Mouse (Mus musculus) lung, embryonic 16.5 days (tissue): Measurements from ENCODE around the gene Usp4. TPM values are rescaled to one million over a fixed set of nuclear protein-coding genes. Genes with fewer than 3 reads are reported as not detected.

ENCODE experiments used
- ATAC-seq: fragments of 200-750 bp; cut with Nextera tagmentation; 2 replicates; pipeline ENCODE4 v1.8.0; 2017; ENCODE audit warnings: low read depth, mild to moderate bottlenecking, moderate library complexity
- H3K27ac ChIP-seq: fragments of 300-500 bp; sonication (generic); 2 replicates; pipeline ENCODE4 v1.5.1; 2014; ENCODE audit warnings: mild to moderate bottlenecking, control low read depth, low read length
- H3K27me3 ChIP-seq: fragments of 300-500 bp; sonication (generic); 2 replicates; pipeline ENCODE4 v1.6.1; 2014; ENCODE audit warnings: low read depth, low read length, mixed read lengths; ENCODE audit not compliant: control insufficient read depth, insufficient read depth
- H3K36me3 ChIP-seq: fragments of 300-500 bp; sonication (generic); 2 replicates; pipeline ENCODE4 v1.6.1; 2014; ENCODE audit warnings: low read length; ENCODE audit not compliant: control insufficient read depth, insufficient read depth
- H3K4me1 ChIP-seq: fragments of 300-500 bp; sonication (generic); replicated peaks from 2 replicates; pipeline ENCODE4 v1.6.1; 2014; ENCODE audit warnings: low read length, mixed read lengths; ENCODE audit not compliant: control insufficient read depth, insufficient read depth
- H3K4me2 ChIP-seq: fragments of 300-500 bp; sonication (generic); 2 replicates; pipeline ENCODE4 v1.6.1; 2014; ENCODE audit warnings: low read depth, low read length, control low read depth
- H3K4me3 ChIP-seq: fragments of 300-500 bp; sonication (generic); 2 replicates; pipeline ENCODE4 v1.5.1; 2014; ENCODE audit warnings: mild to moderate bottlenecking, low read length, control low read depth
- H3K9ac ChIP-seq: fragments of 300-500 bp; sonication (generic); 2 replicates; pipeline ENCODE4 v1.6.1; 2014; ENCODE audit warnings: low read length, control low read depth
- H3K9me3 ChIP-seq: fragments of 300-500 bp; sonication (generic); 2 replicates; pipeline ENCODE4 v1.6.1; 2016; ENCODE audit warnings: low read length; ENCODE audit not compliant: control insufficient read depth
- whole genome bisulfite sequencing: fragments of 180-500 bp; shearing (Covaris S2); extraction: QIAGEN DNeasy Blood & Tissue Kit; methylation state at CpG from one replicate; pipeline ENCODE4 v1.1.7; 2014; 5-methylcytosine and 5-hydroxymethylcytosine counted together
- polyA plus RNA-seq: library from polyadenylated mRNA; unstranded; fragments of >200 nt; fragmentation: Nextera tagmentation; extraction: Ambion mirVana; gene quantifications from 2 replicates; pipeline ENCODE4 v1.2.1, GENCODE M21; 2015

Gene Usp4
- polyA plus RNA-seq, 1 experiment from 2014 or later, result 93.6 TPM

DNA sequence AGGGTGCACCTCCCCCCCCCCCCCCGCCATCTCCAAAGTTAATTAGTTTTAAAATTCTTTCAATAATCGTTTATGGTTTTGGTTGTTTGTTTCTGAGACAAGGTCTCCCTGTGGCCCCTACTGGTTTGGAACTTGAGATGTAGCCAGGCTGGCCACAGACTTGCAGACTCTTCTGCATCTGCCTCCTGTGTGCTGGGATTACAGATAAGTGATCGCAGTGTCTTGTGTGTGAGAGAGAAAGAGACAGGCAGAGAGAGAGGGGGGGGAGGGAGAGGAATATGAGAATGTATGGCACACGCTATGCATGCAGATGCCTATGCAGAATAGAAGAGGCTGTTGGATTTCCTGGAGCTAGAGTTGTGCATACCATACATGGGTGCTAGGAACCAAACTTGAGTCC, 2.1 kb downstream of the Usp4 start:
- H3K9me3 ChIP-seq, result no peaks in the 10 kb centered on the region
- no peak overlapping the region for H3K9ac ChIP-seq
- H3K4me3 ChIP-seq, result no peak overlapping the region
- H3K27ac ChIP-seq, result no peak overlapping the region
- 91% methylated on average over 4 of the region's 4 CpGs for WGBS
- ATAC-seq, result no peak
- H3K4me1 ChIP-seq, result peaks cover 11% of the 10 kb centered on the region
- H3K27me3 ChIP-seq, result no peaks in the 10 kb centered on the region
- H3K4me2 ChIP-seq, result no peak overlapping the region
- peaks cover 31% of the 10 kb centered on the region for H3K36me3 ChIP-seq

DNA sequence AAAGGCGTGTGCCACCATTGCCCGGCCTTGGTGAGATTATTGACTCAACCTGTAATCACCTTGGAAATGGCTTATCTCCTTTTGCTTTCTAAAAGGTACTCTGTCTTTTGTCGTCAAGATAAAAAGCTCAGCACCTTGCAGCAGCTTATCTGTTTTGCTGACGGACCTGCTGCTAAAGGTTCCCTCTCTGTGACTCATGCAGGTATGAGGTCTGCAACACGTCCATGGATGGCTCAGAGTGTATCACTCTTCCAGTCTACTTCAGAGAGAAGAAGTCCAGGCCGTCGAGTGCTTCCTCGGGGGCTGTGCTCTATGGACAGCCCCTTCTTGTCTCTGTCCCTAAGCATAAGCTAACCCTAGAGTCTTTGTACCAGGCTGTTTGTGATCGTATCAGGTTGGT, 30.6 kb downstream of the Usp4 start:
- H3K4me3 ChIP-seq, result no peak overlapping the region
- H3K27me3 ChIP-seq, result no peaks in the 10 kb centered on the region
- ATAC-seq, result no peak
- H3K9ac ChIP-seq, result no peak overlapping the region
- peaks cover 60% of the 10 kb centered on the region for H3K36me3 ChIP-seq
- 71% methylated on average over 9 of the region's 9 CpGs for WGBS
- no peak overlapping the region for H3K4me2 ChIP-seq
- no peaks in the 10 kb centered on the region for H3K4me1 ChIP-seq
- no peaks in the 10 kb centered on the region for H3K9me3 ChIP-seq
- no peak overlapping the region for H3K27ac ChIP-seq

DNA sequence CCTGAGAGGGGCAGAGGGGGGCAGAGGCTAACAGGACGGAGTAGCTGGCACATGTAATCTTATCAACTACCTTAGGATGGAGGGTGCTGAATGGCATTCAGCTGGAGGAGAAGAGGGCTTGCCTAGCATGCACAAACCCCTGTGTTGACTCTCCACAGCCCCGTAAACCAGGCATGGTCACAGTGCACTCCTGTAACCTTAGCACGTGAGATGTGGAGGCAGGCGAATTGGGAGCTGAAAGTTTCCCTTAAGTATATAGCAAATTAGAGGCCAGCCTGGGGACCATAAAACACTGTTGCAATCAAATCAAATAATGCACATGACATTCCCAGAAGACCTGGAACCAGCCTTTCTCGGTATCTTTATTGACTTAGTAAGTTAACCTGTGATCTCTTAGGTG, 31.1 kb downstream of the Usp4 start:
- Histone ChIP-seq H3K36me3 (peaks cover 57% of the 10 kb centered on the region), H3K9ac (no peak overlapping the region), H3K4me1 (no peaks in the 10 kb centered on the region), H3K4me3 (no peak overlapping the region), H3K27ac (no peak overlapping the region), H3K4me2 (no peak overlapping the region), H3K9me3 (no peaks in the 10 kb centered on the region), H3K27me3 (no peaks in the 10 kb centered on the region)
- ATAC-seq, result no peak
- WGBS, result 84% methylated on average over 5 of the region's 5 CpGs

DNA sequence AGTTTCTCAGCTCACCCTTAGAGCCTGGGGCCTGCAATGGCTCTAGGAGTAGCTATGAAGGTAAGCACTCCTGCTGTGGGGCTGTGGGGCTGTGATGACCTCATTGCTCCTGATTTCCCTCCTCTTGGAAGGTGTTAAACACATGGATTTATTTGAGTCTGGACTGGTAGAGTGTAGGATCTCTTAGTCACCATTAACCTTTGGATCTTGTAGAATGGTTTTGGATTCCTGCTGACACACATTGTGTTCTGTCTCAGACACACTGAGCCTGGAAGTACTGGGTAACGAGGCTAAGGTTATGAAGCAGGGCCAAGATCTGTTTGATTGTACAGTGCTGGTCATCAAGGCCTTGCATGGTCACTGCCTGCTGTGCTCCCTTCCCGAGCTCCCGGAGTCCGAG, 31.6 kb downstream of the Usp4 start:
- 89% methylated on average over 4 of the region's 4 CpGs for WGBS
- Histone ChIP-seq H3K9me3 (no peaks in the 10 kb centered on the region), H3K4me2 (no peak overlapping the region), H3K27me3 (no peaks in the 10 kb centered on the region), H3K4me3 (no peak overlapping the region), H3K9ac (no peak overlapping the region), H3K27ac (no peak overlapping the region), H3K4me1 (no peaks in the 10 kb centered on the region), H3K36me3 (peaks cover 57% of the 10 kb centered on the region)
- no peak for ATAC-seq

DNA sequence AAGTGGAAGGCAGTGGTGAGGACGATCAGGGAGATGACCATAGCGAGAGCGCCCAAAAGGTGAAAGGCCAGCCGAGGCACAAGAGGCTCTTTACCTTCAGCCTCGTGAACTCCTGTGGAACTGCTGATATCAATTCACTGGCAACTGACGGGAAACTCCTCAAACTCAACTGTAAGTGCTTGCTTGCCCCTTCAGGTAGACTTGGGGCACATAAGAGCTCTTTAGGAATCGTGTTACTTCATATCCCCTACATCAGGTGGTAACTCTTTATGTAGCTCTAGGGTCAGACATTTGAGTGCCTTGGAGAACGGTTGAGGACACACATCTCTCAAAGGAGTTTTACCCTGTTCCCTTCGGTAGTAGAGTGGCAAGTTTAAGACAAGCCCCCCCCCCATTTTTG, 33.7 kb downstream of the Usp4 start:
- 71% methylated on average over 9 of the region's 9 CpGs for WGBS
- H3K27me3 ChIP-seq, result no peaks in the 10 kb centered on the region
- H3K36me3 ChIP-seq, result peaks cover 61% of the 10 kb centered on the region
- no peak for ATAC-seq
- no peak overlapping the region for H3K9ac ChIP-seq
- H3K9me3 ChIP-seq, result no peaks in the 10 kb centered on the region
- H3K4me2 ChIP-seq, result no peak overlapping the region
- H3K4me1 ChIP-seq, result no peaks in the 10 kb centered on the region
- H3K4me3 ChIP-seq, result no peak overlapping the region
- no peak overlapping the region for H3K27ac ChIP-seq

DNA sequence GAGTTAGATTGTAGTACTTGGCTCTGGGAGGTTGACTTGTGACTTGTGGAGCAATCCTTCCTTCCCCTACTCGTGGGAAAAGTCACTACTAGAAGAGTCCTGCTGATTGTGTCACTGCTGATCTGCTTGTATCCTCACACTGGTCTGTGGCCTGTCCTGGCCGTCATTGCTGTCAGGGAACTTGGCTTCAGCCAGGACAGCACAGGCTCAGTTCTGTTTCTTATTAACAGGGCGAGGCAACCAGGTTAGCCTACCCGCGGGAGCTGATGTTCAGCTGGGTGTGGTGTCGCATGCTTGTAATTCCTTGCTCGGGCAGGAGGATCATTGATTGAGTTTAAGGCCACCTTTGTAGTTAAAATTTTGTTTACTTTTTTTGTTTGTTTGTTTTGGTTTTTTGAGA, 37.4 kb downstream of the Usp4 start:
- Histone ChIP-seq H3K4me1 (no peaks in the 10 kb centered on the region), H3K9me3 (no peaks in the 10 kb centered on the region), H3K9ac (no peak overlapping the region), H3K36me3 (peaks cover 68% of the 10 kb centered on the region), H3K4me3 (no peak overlapping the region), H3K27me3 (no peaks in the 10 kb centered on the region), H3K27ac (no peak overlapping the region), H3K4me2 (no peak overlapping the region)
- ATAC-seq, result no peak
- 68% methylated on average over 7 of the region's 7 CpGs for WGBS

DNA sequence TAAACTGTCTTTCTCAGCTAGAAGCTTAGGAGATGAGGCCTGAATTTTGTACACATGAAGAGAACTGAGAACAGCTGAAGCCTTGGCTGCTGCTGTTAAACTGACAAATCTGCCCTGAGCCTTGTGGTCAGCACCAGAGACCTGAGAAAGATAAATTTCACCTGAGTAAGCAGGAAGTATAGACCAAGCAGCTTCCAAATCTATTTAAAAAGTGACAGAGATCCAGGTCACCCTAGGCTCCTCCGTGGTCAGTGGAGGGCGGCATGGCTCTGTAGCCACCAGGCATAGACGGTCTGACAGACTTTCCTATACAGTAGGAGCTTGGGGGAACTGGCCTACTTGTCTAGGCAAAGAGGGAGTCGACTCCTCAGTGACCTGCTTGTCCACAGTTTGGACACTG, 39.2 kb downstream of the Usp4 start:
- Histone ChIP-seq H3K9ac (no peak overlapping the region), H3K4me3 (no peak overlapping the region), H3K27ac (no peak overlapping the region), H3K4me1 (no peaks in the 10 kb centered on the region), H3K4me2 (no peak overlapping the region), H3K36me3 (peaks cover 59% of the 10 kb centered on the region), H3K27me3 (no peaks in the 10 kb centered on the region), H3K9me3 (no peaks in the 10 kb centered on the region)
- ATAC-seq, result no peak
- WGBS, result 83% methylated on average over 4 of the region's 4 CpGs

DNA sequence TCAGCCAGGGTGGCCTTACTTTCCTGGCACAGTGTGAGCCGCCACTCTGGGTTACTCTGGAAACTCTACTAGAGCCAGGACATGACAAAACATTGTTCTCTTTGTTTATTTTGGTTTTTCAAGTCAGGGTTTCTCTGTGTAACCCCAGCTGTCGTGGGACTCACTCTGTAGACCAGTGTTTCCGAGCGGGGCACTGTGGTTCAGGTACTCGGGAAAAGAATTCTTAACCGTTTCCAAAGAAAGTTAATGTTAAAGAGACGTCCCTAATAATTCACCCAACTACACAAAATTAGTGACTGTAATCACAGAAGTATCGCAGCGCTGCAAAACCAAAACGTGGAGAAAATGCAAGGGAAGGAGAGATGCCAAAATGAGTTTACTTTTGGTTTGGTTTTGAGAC, 40.9 kb downstream of the Usp4 start:
- H3K9ac ChIP-seq, result no peak overlapping the region
- 72% methylated on average over 10 of the region's 10 CpGs for WGBS

DNA sequence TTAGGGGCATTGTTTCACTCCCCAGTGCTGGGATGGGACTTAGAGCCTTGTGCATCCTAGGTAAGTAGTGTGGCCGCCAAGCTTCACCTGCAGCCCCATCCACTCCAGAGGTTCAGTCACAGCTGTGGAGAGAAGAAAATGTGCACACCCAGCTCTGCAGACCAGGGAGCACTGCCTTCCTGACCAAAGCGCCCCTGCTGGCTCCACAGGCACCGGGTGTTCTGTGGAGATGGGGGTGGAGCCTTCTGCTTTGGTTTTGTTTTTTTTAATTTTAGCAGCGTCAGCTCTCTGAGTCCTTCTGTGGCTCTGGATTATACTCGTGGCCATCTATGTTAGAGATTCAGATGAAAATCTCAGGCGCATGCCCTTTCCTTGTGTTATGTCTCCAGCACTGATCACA, 41.6 kb downstream of the Usp4 start:
- no peak for ATAC-seq
- H3K4me2 ChIP-seq, result no peak overlapping the region
- H3K4me3 ChIP-seq, result no peak overlapping the region
- H3K27ac ChIP-seq, result no peak overlapping the region
- WGBS, result 74% methylated on average over 6 of the region's 6 CpGs
- H3K36me3 ChIP-seq, result peaks cover 56% of the 10 kb centered on the region
- H3K9me3 ChIP-seq, result no peaks in the 10 kb centered on the region
- no peaks in the 10 kb centered on the region for H3K27me3 ChIP-seq
- no peak overlapping the region for H3K9ac ChIP-seq
- no peaks in the 10 kb centered on the region for H3K4me1 ChIP-seq

More for the DNA sequence above, 40.9 kb downstream of the Usp4 start:
- H3K36me3 ChIP-seq, result peaks cover 60% of the 10 kb centered on the region
- no peak for ATAC-seq
- H3K4me3 ChIP-seq, result no peak overlapping the region
- H3K27me3 ChIP-seq, result no peaks in the 10 kb centered on the region
- H3K9me3 ChIP-seq, result no peaks in the 10 kb centered on the region
- H3K27ac ChIP-seq, result no peak overlapping the region
- no peaks in the 10 kb centered on the region for H3K4me1 ChIP-seq
- no peak overlapping the region for H3K4me2 ChIP-seq

DNA sequence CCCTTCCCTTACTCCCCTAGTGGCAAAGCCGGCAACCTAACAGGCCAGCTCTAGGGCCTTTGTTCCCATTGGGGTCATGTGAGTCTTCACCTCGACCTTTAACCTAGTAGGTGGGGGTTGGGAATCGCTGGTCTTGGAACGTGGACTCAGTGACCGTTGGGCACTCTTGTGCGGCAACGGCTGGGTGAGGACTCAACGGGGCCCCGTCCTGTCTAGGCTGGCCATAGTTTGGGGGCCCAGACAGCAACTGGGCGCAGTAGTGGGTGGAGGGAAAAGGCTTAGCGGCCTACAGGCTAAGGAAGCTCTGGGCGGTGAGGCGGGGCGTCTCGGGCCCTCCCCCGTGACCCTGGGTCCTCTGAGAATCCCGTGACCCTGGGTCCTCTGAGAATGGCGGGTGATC, 45.0 kb downstream of the Usp4 start, which contains the start of gene 1700102P08Rik:
TSS of gene 1700102P08Rik (plus strand) at position 130 of the 400 bp plus-strand sequence.
- Histone ChIP-seq H3K27ac (no peak within 1 kb of the TSS), H3K36me3 (peaks cover 32% of the 10 kb centered on the region), H3K9ac (no peak within 1 kb of the TSS), H3K4me3 (no peak within 1 kb of the TSS), H3K9me3 (no peaks in the 10 kb centered on the region), H3K27me3 (no peaks in the 10 kb centered on the region), H3K4me1 (no peaks in the 10 kb centered on the region), H3K4me2 (no peak within 1 kb of the TSS)
- no peak for ATAC-seq
- 74% methylated on average over 18 of the region's 18 CpGs for WGBS
